Mouse (Mus musculus): ENCODE data around the gene Fyn. TPM values are rescaled to one million over a fixed set of nuclear protein-coding genes. Genes with fewer than 3 reads are reported as not detected.

Fyn gene
- total and polyA plus RNA-seq, 2 experiments, result 4.4 to 5.6 TPM

GRCm38 (mm10) chr10:39589765-39590546, 221.3 kb downstream of the Fyn start:
- no peaks in the 10 kb centered on the region for H3K79me2 ChIP-seq (ENCODE audit: control insufficient read depth, insufficient read depth, low read length)
- no peaks in the 10 kb centered on the region for H3K27me3 ChIP-seq (ENCODE audit: control insufficient read depth, insufficient read depth, low read length)
- H3K36me3 ChIP-seq (ENCODE audit: control insufficient read depth, insufficient read depth, low read length), result no peaks in the 10 kb centered on the region
- H3K4me3 ChIP-seq (ENCODE audit: insufficient read depth, low read depth, low read length), result no peak overlapping the region
- no peak overlapping the region for H3K27ac ChIP-seq (replicated peaks; ENCODE audit: insufficient read depth, low read depth, low read length)
- TF ChIP-seq POLR2A (IDR thresholded peaks at IDR 0.05; ENCODE audit: extremely low read depth, insufficient read depth, low read length) (no peak), CTCF (IDR thresholded peaks at IDR 0.05; ENCODE audit: low read depth, low read length) (no peak)
- H3K4me1 ChIP-seq (ENCODE audit: control insufficient read depth, insufficient read depth, low read length), result no peaks in the 10 kb centered on the region
- WGBS, result 67% methylated on average over 19 of the region's 19 CpGs
- no peak for DNase-seq (ENCODE audit: extremely low read depth, low read depth, low spot score)
- no peak overlapping the region for H3K9ac ChIP-seq (ENCODE audit: low read depth, low read length)

GRCm38 (mm10) chr10:39590629-39591028, 222.0 kb downstream of the Fyn start:
- no peaks in the 10 kb centered on the region for H3K36me3 ChIP-seq (ENCODE audit: control insufficient read depth, insufficient read depth, low read length)
- WGBS, result 90% methylated on average over 10 of the region's 10 CpGs
- no peaks in the 10 kb centered on the region for H3K4me1 ChIP-seq (ENCODE audit: control insufficient read depth, insufficient read depth, low read length)
- no peak overlapping the region for H3K9ac ChIP-seq (ENCODE audit: low read depth, low read length)
- no peak overlapping the region for H3K27ac ChIP-seq (replicated peaks; ENCODE audit: insufficient read depth, low read depth, low read length)
- no peak overlapping the region for H3K4me3 ChIP-seq (ENCODE audit: insufficient read depth, low read depth, low read length)
- H3K27me3 ChIP-seq (ENCODE audit: control insufficient read depth, insufficient read depth, low read length), result no peaks in the 10 kb centered on the region
- no peak for TF ChIP-seq POLR2A (IDR thresholded peaks at IDR 0.05; ENCODE audit: extremely low read depth, insufficient read depth, low read length)
- no peak for TF ChIP-seq CTCF (IDR thresholded peaks at IDR 0.05; ENCODE audit: low read depth, low read length)
- DNase-seq (ENCODE audit: extremely low read depth, low read depth, low spot score), result no peak
- no peaks in the 10 kb centered on the region for H3K79me2 ChIP-seq (ENCODE audit: control insufficient read depth, insufficient read depth, low read length)

GRCm38 (mm10) chr10:39592501-39592900, 223.8 kb downstream of the Fyn start:
- Histone ChIP-seq H3K4me3 (ENCODE audit: insufficient read depth, low read depth, low read length) (no peak overlapping the region), H3K9ac (ENCODE audit: low read depth, low read length) (no peak overlapping the region), H3K79me2 (ENCODE audit: control insufficient read depth, insufficient read depth, low read length) (no peaks in the 10 kb centered on the region), H3K27ac (replicated peaks; ENCODE audit: insufficient read depth, low read depth, low read length) (no peak overlapping the region), H3K4me1 (ENCODE audit: control insufficient read depth, insufficient read depth, low read length) (no peaks in the 10 kb centered on the region), H3K36me3 (ENCODE audit: control insufficient read depth, insufficient read depth, low read length) (no peaks in the 10 kb centered on the region), H3K27me3 (ENCODE audit: control insufficient read depth, insufficient read depth, low read length) (no peaks in the 10 kb centered on the region)
- no peak for DNase-seq (ENCODE audit: extremely low read depth, low read depth, low spot score)
- WGBS, result 97% methylated on average over 4 of the region's 4 CpGs
- TF ChIP-seq CTCF (IDR thresholded peaks at IDR 0.05; ENCODE audit: low read depth, low read length), result no peak
- no peak for TF ChIP-seq POLR2A (IDR thresholded peaks at IDR 0.05; ENCODE audit: extremely low read depth, insufficient read depth, low read length)

GRCm38 (mm10) chr10:39594716-39595115, 226.1 kb downstream of the Fyn start:
- no peak for TF ChIP-seq POLR2A (IDR thresholded peaks at IDR 0.05; ENCODE audit: extremely low read depth, insufficient read depth, low read length)
- TF ChIP-seq CTCF (IDR thresholded peaks at IDR 0.05; ENCODE audit: low read depth, low read length), result no peak
- WGBS, result 96% methylated on average over 1 of the region's 1 CpGs
- H3K9ac ChIP-seq (ENCODE audit: low read depth, low read length), result no peak overlapping the region
- H3K27me3 ChIP-seq (ENCODE audit: control insufficient read depth, insufficient read depth, low read length), result no peaks in the 10 kb centered on the region
- no peak for DNase-seq (ENCODE audit: extremely low read depth, low read depth, low spot score)
- H3K4me1 ChIP-seq (ENCODE audit: control insufficient read depth, insufficient read depth, low read length), result no peaks in the 10 kb centered on the region
- H3K27ac ChIP-seq (replicated peaks; ENCODE audit: insufficient read depth, low read depth, low read length), result no peak overlapping the region
- H3K79me2 ChIP-seq (ENCODE audit: control insufficient read depth, insufficient read depth, low read length), result no peaks in the 10 kb centered on the region
- no peaks in the 10 kb centered on the region for H3K36me3 ChIP-seq (ENCODE audit: control insufficient read depth, insufficient read depth, low read length)
- H3K4me3 ChIP-seq (ENCODE audit: insufficient read depth, low read depth, low read length), result no peak overlapping the region

- H3K79me2 ChIP-seq (ENCODE audit: control insufficient read depth, insufficient read depth, low read length), result no peaks in the 10 kb centered on the region
- no peak overlapping the region for H3K27ac ChIP-seq (replicated peaks; ENCODE audit: insufficient read depth, low read depth, low read length)
- WGBS, result 83% methylated on average over 3 of the region's 3 CpGs
- no peak for DNase-seq (ENCODE audit: extremely low read depth, low read depth, low spot score)
- no peak overlapping the region for H3K9ac ChIP-seq (ENCODE audit: low read depth, low read length)
- no peaks in the 10 kb centered on the region for H3K36me3 ChIP-seq (ENCODE audit: control insufficient read depth, insufficient read depth, low read length)
- TF ChIP-seq CTCF (IDR thresholded peaks at IDR 0.05; ENCODE audit: low read depth, low read length) (no peak), POLR2A (IDR thresholded peaks at IDR 0.05; ENCODE audit: extremely low read depth, insufficient read depth, low read length) (no peak)
- no peaks in the 10 kb centered on the region for H3K27me3 ChIP-seq (ENCODE audit: control insufficient read depth, insufficient read depth, low read length)
- H3K4me3 ChIP-seq (ENCODE audit: insufficient read depth, low read depth, low read length), result no peak overlapping the region
- H3K4me1 ChIP-seq (ENCODE audit: control insufficient read depth, insufficient read depth, low read length), result no peaks in the 10 kb centered on the region
Measured at GRCm38 (mm10) chr10:39595862-39596261, 227.2 kb downstream of the Fyn start.

GRCm38 (mm10) chr10:39597116-39597791, 228.6 kb downstream of the Fyn start:
- WGBS, result 77% methylated on average over 9 of the region's 9 CpGs
- TF ChIP-seq POLR2A (IDR thresholded peaks at IDR 0.05; ENCODE audit: extremely low read depth, insufficient read depth, low read length), result no peak
- TF ChIP-seq CTCF (IDR thresholded peaks at IDR 0.05; ENCODE audit: low read depth, low read length), result no peak
- Histone ChIP-seq H3K4me1 (ENCODE audit: control insufficient read depth, insufficient read depth, low read length) (no peaks in the 10 kb centered on the region), H3K27ac (replicated peaks; ENCODE audit: insufficient read depth, low read depth, low read length) (no peak overlapping the region), H3K9ac (ENCODE audit: low read depth, low read length) (no peak overlapping the region), H3K79me2 (ENCODE audit: control insufficient read depth, insufficient read depth, low read length) (no peaks in the 10 kb centered on the region), H3K27me3 (ENCODE audit: control insufficient read depth, insufficient read depth, low read length) (no peaks in the 10 kb centered on the region), H3K36me3 (ENCODE audit: control insufficient read depth, insufficient read depth, low read length) (no peaks in the 10 kb centered on the region), H3K4me3 (ENCODE audit: insufficient read depth, low read depth, low read length) (no peak overlapping the region)
- DNase-seq (ENCODE audit: extremely low read depth, low read depth, low spot score), result no peak
